Mouse (Mus musculus): Measurements from ENCODE around the gene Mvp. TPM values are rescaled to one million over a fixed set of nuclear protein-coding genes. Genes with fewer than 3 reads are reported as not detected.

The Mvp gene
- polyA plus RNA-seq, 1 experiment from 2014 or later, result 12.0 TPM

DNA sequence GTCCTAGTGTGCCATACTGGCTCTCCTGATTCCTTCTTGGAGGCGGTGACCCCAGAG is 38.7 kb downstream of the Mvp start, which contains the start of gene Cdipt:
Gene Cdipt, plus strand, starts transcription at position 22 of the 57 bp plus-strand sequence.
- H3K36me3 ChIP-seq (ENCODE audit: control insufficient read depth, insufficient read depth, low read length), result peaks cover 29% of the 10 kb centered on the region
- WGBS, result 0% methylated on average over 1 of the region's 1 CpGs
- H3K4me3 ChIP-seq (ENCODE audit: control insufficient read depth in 1 of 2, insufficient read depth in 1 of 2, low read depth in 1 of 2, low read length in 2 of 2), result peak within 1 kb of the TSS; percentile 92 to 100
- H3K27me3 ChIP-seq (ENCODE audit: control insufficient read depth, insufficient read depth, low read length), result no peaks in the 10 kb centered on the region
- peaks cover 2 to 11% of the 10 kb centered on the region in 2 experiments; a peak in 3 of 4 replicates for H3K4me1 ChIP-seq (ENCODE audit: control insufficient read depth in 2 of 2, insufficient read depth in 2 of 2, low read length in 2 of 2)
- peak within 1 kb of the TSS; percentile 93 to 99 for H3K27ac ChIP-seq (replicated peaks in 1 of 2; ENCODE audit: control insufficient read depth in 1 of 2, insufficient read depth in 1 of 2, low read depth in 2 of 2, low read length in 2 of 2)
- H3K9ac ChIP-seq (ENCODE audit: low read length), result peak within 1 kb of the TSS; percentile 99
- peak within 1 kb of the TSS; percentile 82 for H3K4me2 ChIP-seq (ENCODE audit: low read length)
- ATAC-seq (ENCODE audit: insufficient number of reproducible peaks, insufficient read depth, low FRiP score, low read depth), result no peak
- no peaks in the 10 kb centered on the region for H3K9me3 ChIP-seq (ENCODE audit: control insufficient read depth, low read length)

DNA sequence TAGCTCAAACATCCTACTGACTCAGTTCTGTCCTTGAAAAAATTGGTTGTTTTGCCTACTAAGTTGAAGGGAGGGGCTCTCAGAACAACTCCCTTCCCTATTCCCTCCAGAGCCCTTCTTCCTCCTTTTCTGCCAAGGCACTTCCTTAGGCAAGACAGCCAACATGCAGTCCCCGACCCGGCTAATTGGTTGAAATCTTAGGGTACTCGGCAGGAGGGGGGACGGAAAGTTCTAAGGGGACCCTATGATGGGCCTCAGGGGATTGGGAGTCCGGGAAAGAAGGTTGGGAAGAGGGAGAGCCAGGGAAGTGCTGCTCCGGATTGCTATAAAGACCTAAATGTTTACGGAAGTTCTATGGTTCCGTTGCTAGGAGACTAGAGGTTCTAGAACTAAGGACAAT is 38.9 kb downstream of the Mvp start:
- WGBS, result 8% methylated on average over 8 of the region's 8 CpGs
- Histone ChIP-seq H3K4me2 (ENCODE audit: low read length) (peak overlapping the region; percentile 82), H3K9me3 (ENCODE audit: control insufficient read depth, low read length) (no peaks in the 10 kb centered on the region), H3K4me1 (ENCODE audit: control insufficient read depth in 2 of 2, insufficient read depth in 2 of 2, low read length in 2 of 2) (peaks cover 2 to 11% of the 10 kb centered on the region in 2 experiments; a peak in 3 of 4 replicates), H3K27me3 (ENCODE audit: control insufficient read depth, insufficient read depth, low read length) (no peaks in the 10 kb centered on the region), H3K4me3 (ENCODE audit: control insufficient read depth in 1 of 2, insufficient read depth in 1 of 2, low read depth in 1 of 2, low read length in 2 of 2) (peak overlapping the region; percentile 2 to 100; a peak in 3 of 4 replicates), H3K36me3 (ENCODE audit: control insufficient read depth, insufficient read depth, low read length) (peaks cover 27% of the 10 kb centered on the region), H3K9ac (ENCODE audit: low read length) (peak overlapping the region; percentile 99), H3K27ac (replicated peaks in 1 of 2; ENCODE audit: control insufficient read depth in 1 of 2, insufficient read depth in 1 of 2, low read depth in 2 of 2, low read length in 2 of 2) (peak overlapping the region in 1 of 2 experiments; percentile 93; a peak in 1 of 4 replicates)
- ATAC-seq (ENCODE audit: insufficient number of reproducible peaks, insufficient read depth, low FRiP score, low read depth), result no peak; the same call in 1 of the 2 replicates

DNA sequence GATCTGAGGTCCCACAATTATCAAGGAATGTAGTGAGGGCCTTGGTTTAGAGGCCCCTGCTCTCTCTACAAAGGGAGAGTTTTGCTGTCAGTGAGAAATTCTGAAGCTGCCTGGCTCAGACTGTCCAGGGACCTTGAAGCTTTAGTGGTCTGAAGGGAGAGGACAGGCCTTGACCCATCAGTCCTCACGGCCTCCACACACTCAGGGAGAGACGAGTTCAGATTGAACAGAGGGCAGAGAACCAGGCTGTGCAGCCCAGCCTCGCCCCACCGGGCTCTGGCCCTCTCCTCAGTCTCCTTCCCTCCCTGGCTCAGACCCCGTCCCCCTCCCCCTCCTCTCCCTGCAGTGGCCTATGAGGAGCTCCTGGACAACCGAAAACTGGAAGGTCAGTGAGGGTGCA is 47.1 kb downstream of the Mvp start:
- ATAC-seq (ENCODE audit: insufficient number of reproducible peaks, insufficient read depth, low FRiP score, low read depth), result no peak
- WGBS, result 67% methylated on average over 6 of the region's 6 CpGs

DNA sequence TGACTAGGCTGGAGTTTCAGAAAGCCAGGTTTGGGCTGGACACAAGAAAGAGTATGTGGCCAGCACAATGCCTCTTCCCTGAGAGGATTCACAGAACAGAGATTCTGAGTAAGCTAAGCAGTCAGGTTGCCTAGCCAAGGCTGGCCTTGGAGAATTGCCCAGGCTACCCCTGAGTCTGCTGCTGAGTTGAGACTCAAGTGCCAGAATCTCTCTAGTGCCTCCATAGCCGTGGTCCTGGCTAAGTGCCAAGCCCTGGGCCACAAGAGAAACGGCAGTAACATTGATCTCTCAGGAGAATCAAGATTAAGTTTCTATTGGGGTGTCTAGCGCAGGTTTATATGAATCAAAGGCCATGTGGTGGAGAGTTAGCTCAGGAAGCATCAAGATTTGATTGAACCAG is 48.9 kb downstream of the Mvp start:
- no peak overlapping the region for H3K27ac ChIP-seq (replicated peaks in 1 of 2; ENCODE audit: control insufficient read depth in 1 of 2, insufficient read depth in 1 of 2, low read depth in 2 of 2, low read length in 2 of 2)
- H3K4me1 ChIP-seq (ENCODE audit: control insufficient read depth in 2 of 2, insufficient read depth in 2 of 2, low read length in 2 of 2), result no peaks in the 10 kb centered on the region
- H3K4me3 ChIP-seq (ENCODE audit: control insufficient read depth in 1 of 2, insufficient read depth in 1 of 2, low read depth in 1 of 2, low read length in 2 of 2), result no peak overlapping the region
- H3K27me3 ChIP-seq (ENCODE audit: control insufficient read depth, insufficient read depth, low read length), result peaks cover 26% of the 10 kb centered on the region
- H3K9me3 ChIP-seq (ENCODE audit: control insufficient read depth, low read length), result no peaks in the 10 kb centered on the region
- H3K4me2 ChIP-seq (ENCODE audit: low read length), result no peak overlapping the region
- ATAC-seq (ENCODE audit: insufficient number of reproducible peaks, insufficient read depth, low FRiP score, low read depth), result no peak
- no peaks in the 10 kb centered on the region for H3K36me3 ChIP-seq (ENCODE audit: control insufficient read depth, insufficient read depth, low read length)
- H3K9ac ChIP-seq (ENCODE audit: low read length), result no peak overlapping the region
- 40% methylated on average over 3 of the region's 3 CpGs for WGBS

More for the DNA sequence above, 47.1 kb downstream of the Mvp start:
- Histone ChIP-seq H3K9ac (ENCODE audit: low read length) (no peak overlapping the region), H3K4me3 (ENCODE audit: control insufficient read depth in 1 of 2, insufficient read depth in 1 of 2, low read depth in 1 of 2, low read length in 2 of 2) (no peak overlapping the region), H3K27me3 (ENCODE audit: control insufficient read depth, insufficient read depth, low read length) (peaks cover 21% of the 10 kb centered on the region), H3K4me2 (ENCODE audit: low read length) (no peak overlapping the region), H3K36me3 (ENCODE audit: control insufficient read depth, insufficient read depth, low read length) (no peaks in the 10 kb centered on the region), H3K9me3 (ENCODE audit: control insufficient read depth, low read length) (no peaks in the 10 kb centered on the region), H3K4me1 (ENCODE audit: control insufficient read depth in 2 of 2, insufficient read depth in 2 of 2, low read length in 2 of 2) (no peaks in the 10 kb centered on the region), H3K27ac (replicated peaks in 1 of 2; ENCODE audit: control insufficient read depth in 1 of 2, insufficient read depth in 1 of 2, low read depth in 2 of 2, low read length in 2 of 2) (no peak overlapping the region)

DNA sequence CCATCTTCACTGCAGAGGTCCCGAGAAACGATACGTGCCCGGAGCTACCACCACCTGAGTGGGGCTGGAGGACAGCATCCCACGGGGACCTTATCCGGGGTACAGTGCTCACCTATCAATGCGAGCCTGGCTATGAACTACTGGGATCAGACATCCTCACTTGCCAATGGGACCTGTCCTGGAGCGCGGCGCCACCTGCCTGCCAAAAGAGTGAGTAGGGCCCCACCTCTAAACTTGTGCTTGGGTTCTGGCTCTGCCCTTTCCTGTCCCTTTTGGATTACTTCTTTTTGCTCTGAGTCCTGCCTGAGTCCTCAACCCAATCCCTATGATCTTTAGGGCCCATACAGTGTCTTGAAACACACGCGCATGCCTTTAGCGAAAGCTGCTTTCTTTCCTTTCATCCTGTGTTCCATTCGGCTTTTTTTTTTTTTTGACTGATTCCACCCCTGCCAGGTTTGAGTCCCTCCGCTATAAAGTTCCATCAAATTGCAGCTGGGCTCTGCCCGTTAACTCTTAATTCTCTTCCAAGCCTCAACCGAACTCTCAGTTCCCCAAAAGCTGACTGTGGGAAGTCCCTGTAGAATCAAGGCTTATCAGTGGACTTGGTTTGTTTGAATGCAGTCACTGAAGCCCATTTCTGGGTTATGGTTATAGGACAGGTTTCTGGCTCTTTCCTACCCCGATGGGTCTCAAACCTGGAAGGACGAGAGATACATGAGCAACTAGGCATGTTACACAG is 50.7 kb downstream of the Mvp start:
- H3K9ac ChIP-seq (ENCODE audit: low read length), result no peak overlapping the region
- H3K4me3 ChIP-seq (ENCODE audit: control insufficient read depth in 1 of 2, insufficient read depth in 1 of 2, low read depth in 1 of 2, low read length in 2 of 2), result no peak overlapping the region
- no peaks in the 10 kb centered on the region for H3K4me1 ChIP-seq (ENCODE audit: control insufficient read depth in 2 of 2, insufficient read depth in 2 of 2, low read length in 2 of 2)
- no peaks in the 10 kb centered on the region for H3K9me3 ChIP-seq (ENCODE audit: control insufficient read depth, low read length)
- H3K27ac ChIP-seq (replicated peaks in 1 of 2; ENCODE audit: control insufficient read depth in 1 of 2, insufficient read depth in 1 of 2, low read depth in 2 of 2, low read length in 2 of 2), result no peak overlapping the region
- no peak overlapping the region for H3K4me2 ChIP-seq (ENCODE audit: low read length)
- H3K27me3 ChIP-seq (ENCODE audit: control insufficient read depth, insufficient read depth, low read length), result peaks cover 26% of the 10 kb centered on the region
- no peak for ATAC-seq (ENCODE audit: insufficient number of reproducible peaks, insufficient read depth, low FRiP score, low read depth)
- WGBS, result 26% methylated on average over 19 of the region's 19 CpGs
- H3K36me3 ChIP-seq (ENCODE audit: control insufficient read depth, insufficient read depth, low read length), result no peaks in the 10 kb centered on the region

DNA sequence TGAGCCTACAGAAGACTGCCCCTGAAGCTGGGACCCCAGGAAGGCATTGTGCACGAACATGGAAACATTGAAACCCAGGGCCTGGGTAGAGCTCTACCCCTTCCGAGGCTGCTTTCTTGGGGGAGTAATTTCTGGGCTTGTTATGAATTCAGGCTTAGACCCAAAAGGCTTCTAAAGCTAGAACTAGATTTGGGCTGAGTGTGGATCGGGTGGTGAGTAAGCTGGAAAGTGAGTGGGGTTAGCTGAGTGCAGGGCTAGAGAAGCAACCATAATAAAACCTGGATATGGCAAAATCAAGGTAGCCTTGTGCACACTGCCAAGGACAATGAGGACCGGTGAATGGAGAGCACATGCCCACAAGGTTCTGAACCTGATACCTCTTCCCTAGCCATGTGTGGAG is 52.5 kb downstream of the Mvp start:
- Histone ChIP-seq H3K4me2 (ENCODE audit: low read length) (no peak overlapping the region), H3K4me3 (ENCODE audit: control insufficient read depth in 1 of 2, insufficient read depth in 1 of 2, low read depth in 1 of 2, low read length in 2 of 2) (no peak overlapping the region), H3K9ac (ENCODE audit: low read length) (no peak overlapping the region), H3K27me3 (ENCODE audit: control insufficient read depth, insufficient read depth, low read length) (peaks cover 26% of the 10 kb centered on the region), H3K4me1 (ENCODE audit: control insufficient read depth in 2 of 2, insufficient read depth in 2 of 2, low read length in 2 of 2) (no peaks in the 10 kb centered on the region), H3K27ac (replicated peaks in 1 of 2; ENCODE audit: control insufficient read depth in 1 of 2, insufficient read depth in 1 of 2, low read depth in 2 of 2, low read length in 2 of 2) (no peak overlapping the region), H3K9me3 (ENCODE audit: control insufficient read depth, low read length) (no peaks in the 10 kb centered on the region), H3K36me3 (ENCODE audit: control insufficient read depth, insufficient read depth, low read length) (no peaks in the 10 kb centered on the region)
- no peak for ATAC-seq (ENCODE audit: insufficient number of reproducible peaks, insufficient read depth, low FRiP score, low read depth)
- 80% methylated on average over 4 of the region's 4 CpGs for WGBS

DNA sequence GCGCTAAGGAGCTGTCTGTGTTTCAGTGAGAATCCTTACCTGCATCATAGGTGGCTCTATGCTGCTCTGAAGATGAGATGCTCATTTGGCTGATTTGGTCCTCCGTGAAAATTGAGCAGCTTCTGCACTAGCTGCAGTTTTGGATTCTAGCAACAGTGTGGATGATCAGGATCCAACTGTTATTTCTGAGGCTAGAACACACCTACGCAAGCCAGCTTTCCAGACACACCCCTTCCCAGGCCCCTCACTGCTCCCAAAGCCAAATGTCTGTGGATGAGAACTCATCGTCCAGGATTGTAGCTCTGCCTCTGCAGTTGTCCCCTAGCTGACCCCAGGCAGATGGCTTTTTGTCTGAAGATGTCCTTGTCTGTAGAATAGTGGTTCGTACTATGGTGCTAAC is 53.3 kb downstream of the Mvp start:
- 71% methylated on average over 5 of the region's 5 CpGs for WGBS
- H3K27me3 ChIP-seq (ENCODE audit: control insufficient read depth, insufficient read depth, low read length), result peaks cover 26% of the 10 kb centered on the region
- no peaks in the 10 kb centered on the region for H3K36me3 ChIP-seq (ENCODE audit: control insufficient read depth, insufficient read depth, low read length)
- H3K4me2 ChIP-seq (ENCODE audit: low read length), result no peak overlapping the region
- H3K4me3 ChIP-seq (ENCODE audit: control insufficient read depth in 1 of 2, insufficient read depth in 1 of 2, low read depth in 1 of 2, low read length in 2 of 2), result no peak overlapping the region
- H3K9me3 ChIP-seq (ENCODE audit: control insufficient read depth, low read length), result no peaks in the 10 kb centered on the region
- no peak overlapping the region for H3K27ac ChIP-seq (replicated peaks in 1 of 2; ENCODE audit: control insufficient read depth in 1 of 2, insufficient read depth in 1 of 2, low read depth in 2 of 2, low read length in 2 of 2)
- ATAC-seq (ENCODE audit: insufficient number of reproducible peaks, insufficient read depth, low FRiP score, low read depth), result no peak
- no peaks in the 10 kb centered on the region for H3K4me1 ChIP-seq (ENCODE audit: control insufficient read depth in 2 of 2, insufficient read depth in 2 of 2, low read length in 2 of 2)
- H3K9ac ChIP-seq (ENCODE audit: low read length), result no peak overlapping the region

DNA sequence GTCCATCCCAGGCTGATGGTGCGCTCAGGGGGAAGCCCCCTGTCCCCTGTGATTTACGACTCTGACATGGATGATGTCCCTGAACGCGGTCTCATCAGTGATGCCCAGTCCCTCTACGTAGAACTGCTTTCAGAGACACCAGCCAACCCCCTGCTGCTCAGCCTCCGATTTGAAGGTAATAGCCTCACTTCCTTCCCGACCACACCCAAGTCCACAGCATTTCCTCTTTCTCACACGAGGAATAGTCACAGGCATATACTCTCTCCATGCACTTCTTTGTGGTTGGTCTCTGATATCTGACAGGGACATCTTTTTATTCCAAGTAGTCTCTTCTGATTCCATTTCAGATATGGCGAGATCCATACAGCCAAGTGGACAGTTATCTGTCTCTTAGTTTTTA is 54.6 kb downstream of the Mvp start:
- Histone ChIP-seq H3K27me3 (ENCODE audit: control insufficient read depth, insufficient read depth, low read length) (peaks cover 26% of the 10 kb centered on the region), H3K4me3 (ENCODE audit: control insufficient read depth in 1 of 2, insufficient read depth in 1 of 2, low read depth in 1 of 2, low read length in 2 of 2) (no peak overlapping the region), H3K9ac (ENCODE audit: low read length) (no peak overlapping the region), H3K4me2 (ENCODE audit: low read length) (no peak overlapping the region), H3K4me1 (ENCODE audit: control insufficient read depth in 2 of 2, insufficient read depth in 2 of 2, low read length in 2 of 2) (no peaks in the 10 kb centered on the region), H3K9me3 (ENCODE audit: control insufficient read depth, low read length) (no peaks in the 10 kb centered on the region), H3K36me3 (ENCODE audit: control insufficient read depth, insufficient read depth, low read length) (no peaks in the 10 kb centered on the region), H3K27ac (replicated peaks in 1 of 2; ENCODE audit: control insufficient read depth in 1 of 2, insufficient read depth in 1 of 2, low read depth in 2 of 2, low read length in 2 of 2) (no peak overlapping the region)
- no peak for ATAC-seq (ENCODE audit: insufficient number of reproducible peaks, insufficient read depth, low FRiP score, low read depth)
- WGBS, result 64% methylated on average over 9 of the region's 9 CpGs
